Mouse (Mus musculus) cerebral cortex, adult 2 months (tissue): ENCODE measurements around the gene Efcab11.

Experiments
- WGBS: fragments of 180-500 bp; shearing (Covaris S2); methylation state at CpG from one replicate; pipeline ENCODE4 v1.1.7; 2018; 5-methylcytosine and 5-hydroxymethylcytosine counted together

Gene Efcab11

DNA sequence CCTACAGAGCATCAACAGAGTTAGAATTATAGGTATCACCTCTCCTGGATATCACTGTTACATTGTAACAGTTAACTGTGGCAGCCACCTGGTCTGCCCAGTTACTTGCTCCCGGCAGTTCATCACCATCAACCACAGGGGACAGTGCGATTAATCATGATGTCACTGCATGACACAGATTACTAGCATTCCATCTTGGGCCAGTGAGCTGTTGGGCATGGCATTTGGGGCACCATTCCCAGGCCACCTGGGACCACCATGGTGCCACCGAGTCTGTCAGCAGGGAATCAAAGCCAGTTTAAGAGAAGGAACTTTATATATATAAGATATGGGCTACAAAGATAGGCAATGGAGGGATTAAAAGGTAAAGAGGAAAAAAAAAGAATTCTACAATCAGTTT is 134.8 kb downstream of the Efcab11 start:
- 90% methylated on average over 3 of the region's 3 CpGs for WGBS

GRCm38 (mm10) chr12:99741631-99742030 is 142.6 kb downstream of the Efcab11 start:
- WGBS: 73% methylated on average over 8 of the region's 8 CpGs

DNA sequence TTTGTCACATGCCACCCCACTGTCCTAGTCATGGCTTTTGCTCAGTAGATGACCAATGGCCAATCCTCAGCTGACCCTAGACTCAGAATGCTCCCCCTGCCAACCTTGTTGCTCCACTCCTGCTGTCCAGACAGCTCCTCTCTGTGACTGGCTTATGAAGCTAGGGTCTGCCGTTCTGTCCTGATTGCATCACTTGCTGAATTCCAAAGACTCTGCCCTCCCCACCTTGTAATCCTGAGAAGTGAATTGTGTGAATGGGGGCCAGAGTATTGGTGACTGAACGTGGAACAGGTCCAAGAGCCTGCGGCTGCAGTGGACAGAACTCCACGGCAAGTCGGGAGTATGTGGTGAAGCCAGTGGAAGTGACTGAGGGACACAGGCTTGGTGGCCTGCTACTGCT is 145.0 kb downstream of the Efcab11 start:
- 70% methylated on average over 5 of the region's 5 CpGs for WGBS

DNA sequence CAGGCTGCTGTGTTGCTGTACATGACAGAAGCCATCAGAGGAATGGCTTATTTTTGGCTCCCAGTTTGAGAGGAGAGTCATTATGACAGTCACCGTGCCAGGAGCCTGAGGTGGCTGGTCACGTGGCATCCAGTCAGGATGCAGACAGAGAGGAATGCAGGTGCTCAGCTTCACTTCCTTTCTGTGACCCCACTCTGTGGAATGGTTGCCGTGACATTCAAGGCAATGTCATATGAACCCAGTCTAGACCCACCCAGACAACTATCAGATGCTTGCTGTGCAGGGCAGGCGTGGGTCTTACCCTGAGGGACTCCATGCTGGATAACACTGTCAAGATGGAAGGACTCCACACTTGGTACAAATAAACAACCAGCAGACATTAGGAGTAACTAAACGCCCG is 146.0 kb downstream of the Efcab11 start:
- 90% methylated on average over 6 of the region's 6 CpGs for WGBS

DNA sequence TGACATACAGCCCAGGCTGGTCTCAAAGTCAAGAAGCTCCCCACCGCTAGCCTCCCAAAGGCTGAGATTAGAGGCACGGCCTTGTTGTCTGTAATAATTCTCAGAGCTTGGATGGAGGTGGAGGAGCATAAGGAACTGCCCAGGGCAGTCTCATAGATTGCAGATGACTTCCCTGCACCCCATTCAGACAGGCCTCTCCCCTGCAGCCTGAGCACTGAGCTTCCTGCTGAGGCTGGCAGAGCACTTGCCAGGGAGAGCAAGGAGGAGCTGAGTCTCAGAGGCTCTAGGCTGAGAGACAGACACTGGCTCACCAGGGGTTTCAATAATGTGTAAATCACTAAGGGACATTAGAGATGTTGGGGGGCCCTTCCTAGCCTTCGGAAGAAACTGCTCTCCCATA is 147.3 kb downstream of the Efcab11 start:
- WGBS: 91% methylated on average over 3 of the region's 3 CpGs

DNA sequence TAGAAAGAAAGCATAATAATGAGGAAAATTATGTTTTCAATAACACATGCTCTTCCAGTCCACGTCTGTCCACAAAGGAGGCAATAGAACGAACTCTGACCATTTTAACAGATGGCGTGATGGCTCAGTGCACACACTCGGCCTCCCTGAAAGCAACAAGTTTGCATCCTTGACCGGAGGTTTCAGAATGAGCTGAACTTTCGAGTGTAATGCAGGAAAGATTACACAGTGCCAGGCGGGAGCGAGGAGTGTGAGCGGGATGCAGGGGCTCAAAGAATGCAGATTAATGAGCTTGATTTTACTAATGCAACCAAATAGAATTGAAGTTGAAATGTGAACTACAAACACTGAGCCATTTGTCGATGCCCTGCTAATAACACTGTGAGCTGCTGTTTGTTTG is 149.1 kb downstream of the Efcab11 start:
- WGBS: 66% methylated on average over 10 of the region's 10 CpGs

DNA sequence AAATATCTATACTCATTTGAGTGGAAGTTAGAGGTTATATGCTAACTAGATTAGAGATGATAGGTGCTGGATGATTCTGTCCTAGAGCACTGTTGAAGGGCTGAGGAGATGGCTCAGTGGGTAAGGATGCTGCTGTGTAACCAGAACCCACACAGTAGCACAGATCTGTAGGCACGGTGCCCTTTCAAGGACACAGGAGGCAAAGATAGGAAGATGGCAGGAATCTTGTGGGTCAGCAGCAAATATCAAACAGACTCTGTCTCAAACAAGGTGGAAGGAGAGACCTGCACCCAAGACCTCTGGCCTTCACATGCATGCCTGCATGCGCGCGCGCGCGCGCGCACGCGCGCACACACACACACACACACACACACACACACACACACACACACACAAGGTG is 160.0 kb downstream of the Efcab11 start:
- WGBS: 98% methylated on average over 12 of the region's 12 CpGs

- 58% methylated on average over 8 of the region's 8 CpGs for WGBS
Measured at GRCm38 (mm10) chr12:99723791-99724190, 160.4 kb downstream of the Efcab11 start.

GRCm38 (mm10) chr12:99721318-99721717 is 162.9 kb downstream of the Efcab11 start:
- 49% methylated on average over 10 of the region's 10 CpGs for WGBS

GRCm38 (mm10) chr12:99719777-99720176 is 164.5 kb downstream of the Efcab11 start:
- 66% methylated on average over 11 of the region's 11 CpGs for WGBS

GRCm38 (mm10) chr12:99718161-99718560 is 166.1 kb downstream of the Efcab11 start:
- WGBS: 99% methylated on average over 2 of the region's 2 CpGs

- 50% methylated on average over 8 of the region's 8 CpGs for WGBS
Measured at GRCm38 (mm10) chr12:99716038-99716610, 168.1 kb downstream of the Efcab11 start.

DNA sequence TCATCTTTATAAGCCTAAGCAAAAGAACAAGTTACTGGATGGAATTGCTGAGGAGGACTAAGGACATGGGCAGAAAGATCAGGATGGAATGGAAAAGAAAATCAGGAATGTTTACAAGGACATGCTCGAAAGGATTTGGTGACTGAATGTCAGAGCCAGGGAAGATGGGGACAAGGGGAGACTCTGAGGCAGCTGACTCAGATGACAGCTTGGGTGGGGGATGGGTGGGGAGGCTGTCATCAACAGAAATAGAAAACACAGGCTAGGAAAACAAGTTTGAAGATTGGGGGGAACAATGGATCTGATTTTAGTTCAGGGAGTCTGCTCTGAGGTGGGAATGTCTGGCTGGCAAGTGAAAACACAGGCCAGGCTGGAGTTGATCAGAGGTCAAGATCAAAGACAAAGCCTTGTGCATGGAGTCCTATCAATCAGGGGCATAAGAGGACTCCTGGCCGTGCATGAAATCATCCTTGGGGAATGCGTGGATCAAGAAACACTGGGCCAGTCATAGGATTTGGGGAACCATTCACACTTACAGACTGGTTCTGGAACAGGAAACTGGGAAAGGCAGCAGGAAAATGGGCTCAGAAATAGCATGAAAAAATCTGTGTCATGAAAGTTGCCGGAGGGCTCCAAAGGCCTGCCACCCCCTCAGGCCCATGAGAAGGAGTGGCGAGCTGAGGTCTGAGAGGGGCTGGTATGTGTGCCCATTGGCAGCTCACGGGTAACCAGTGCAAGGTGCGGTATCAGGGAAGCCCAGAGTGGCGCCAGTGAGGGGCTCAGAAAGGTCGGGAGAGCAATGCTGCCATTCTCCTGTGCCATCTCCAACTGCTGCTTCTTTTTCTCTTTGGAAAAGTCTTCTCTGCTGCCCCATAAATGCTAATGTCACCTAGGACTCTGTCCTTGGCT is 168.9 kb downstream of the Efcab11 start:
- whole genome bisulfite sequencing: 59% methylated on average over 9 of the region's 9 CpGs

DNA sequence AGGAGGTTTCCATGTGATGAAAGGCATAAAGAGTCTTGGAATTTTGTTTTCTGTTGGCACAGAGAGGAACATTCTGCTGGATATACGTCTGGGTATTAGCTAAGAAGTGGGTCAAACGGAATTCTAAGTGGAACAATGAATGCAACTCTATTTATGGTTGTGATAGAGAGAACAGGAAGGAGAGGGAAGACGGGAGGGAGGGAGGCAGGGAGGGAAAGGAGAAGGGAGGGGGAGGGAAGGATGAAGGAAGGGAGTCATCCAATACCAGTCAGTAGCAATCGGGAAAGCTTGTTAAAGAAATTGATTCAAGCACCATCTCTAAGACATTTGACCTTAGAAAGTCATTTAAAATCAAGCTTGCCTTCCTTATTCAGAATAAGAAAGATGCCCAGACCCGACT is 172.0 kb downstream of the Efcab11 start:
- WGBS: 44% methylated on average over 5 of the region's 5 CpGs

DNA sequence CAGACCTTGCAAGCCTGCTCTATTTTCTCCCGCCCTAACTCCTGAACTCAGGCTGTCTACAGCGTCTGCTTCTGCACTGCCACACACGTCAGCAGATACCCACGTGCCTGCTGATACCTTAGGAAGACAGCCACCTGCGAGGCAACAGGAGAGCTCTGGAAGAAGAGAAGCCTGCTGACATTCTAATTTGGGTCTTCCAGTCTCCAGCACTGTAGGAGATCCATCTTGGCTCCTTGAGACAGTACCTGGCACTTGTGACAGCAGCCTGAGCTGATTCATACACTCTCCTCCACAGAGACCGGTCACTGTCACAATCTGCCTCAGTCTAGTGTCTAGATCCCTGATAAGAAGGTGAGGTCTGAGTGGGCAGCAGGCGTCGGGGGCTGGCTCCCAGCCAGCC is 182.0 kb downstream of the Efcab11 start:
- WGBS: 85% methylated on average over 8 of the region's 8 CpGs

- 59% methylated on average over 7 of the region's 7 CpGs for WGBS
Measured at GRCm38 (mm10) chr12:99700380-99700779, 183.9 kb downstream of the Efcab11 start.

- WGBS: 93% methylated on average over 5 of the region's 5 CpGs
Measured at GRCm38 (mm10) chr12:99699379-99700023, 184.7 kb downstream of the Efcab11 start.

GRCm38 (mm10) chr12:99694066-99694465 is 190.2 kb downstream of the Efcab11 start:
- 87% methylated on average over 3 of the region's 3 CpGs for WGBS

- 58% methylated on average over 6 of the region's 6 CpGs for WGBS
Measured at GRCm38 (mm10) chr12:99686418-99686992, 197.7 kb downstream of the Efcab11 start.

DNA sequence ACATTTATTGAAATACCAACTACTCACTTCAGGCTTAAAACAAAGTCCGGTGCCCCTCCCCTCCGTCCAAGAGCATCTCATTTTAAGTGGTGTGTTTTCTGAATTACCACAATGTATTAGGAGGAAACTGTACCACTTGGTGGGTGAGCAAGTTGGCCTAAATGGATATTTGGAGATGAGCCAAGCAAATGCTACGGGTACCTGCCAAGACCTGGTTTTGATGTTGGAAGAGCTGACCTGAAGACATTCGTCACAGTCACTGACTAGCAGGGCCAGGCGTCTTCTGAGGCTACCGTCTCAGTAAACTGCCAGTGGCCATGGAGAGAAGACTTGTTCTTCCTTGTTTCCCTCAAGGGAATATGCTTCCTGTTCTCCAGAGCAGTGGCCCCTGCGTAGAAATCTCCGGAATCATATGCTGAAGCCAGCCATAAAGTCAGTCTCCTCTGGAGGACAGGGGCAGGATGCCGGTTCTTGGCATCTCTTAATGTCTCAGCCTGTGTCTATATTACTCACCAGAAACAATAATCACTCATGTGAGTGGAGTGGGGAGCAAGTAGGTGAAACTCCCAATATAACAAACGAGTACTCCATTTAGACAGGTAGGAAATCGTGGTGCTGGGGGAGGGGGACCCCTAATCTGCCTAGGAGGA is 198.7 kb downstream of the Efcab11 start:
- 76% methylated on average over 11 of the region's 11 CpGs for WGBS

DNA sequence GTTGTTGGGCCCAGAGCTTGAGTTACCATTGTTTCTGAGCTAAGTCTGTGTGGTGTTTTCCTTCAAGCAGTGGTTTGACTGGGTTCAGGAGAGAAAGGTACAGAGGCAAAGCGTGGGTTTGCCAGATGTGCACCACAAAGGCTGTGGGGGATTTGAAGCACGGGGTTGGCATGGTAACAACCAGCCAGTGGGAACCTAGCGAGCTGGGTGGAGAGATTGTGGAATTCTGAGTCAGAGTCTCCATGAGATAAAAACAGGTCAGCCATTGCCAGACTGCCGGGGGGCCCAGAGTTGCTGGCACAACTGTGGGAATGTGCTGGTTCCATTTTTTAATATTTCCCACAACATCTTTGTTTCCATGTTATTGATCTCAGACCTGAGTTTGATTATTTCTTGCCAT is 202.6 kb downstream of the Efcab11 start:
- WGBS: 72% methylated on average over 4 of the region's 4 CpGs

DNA sequence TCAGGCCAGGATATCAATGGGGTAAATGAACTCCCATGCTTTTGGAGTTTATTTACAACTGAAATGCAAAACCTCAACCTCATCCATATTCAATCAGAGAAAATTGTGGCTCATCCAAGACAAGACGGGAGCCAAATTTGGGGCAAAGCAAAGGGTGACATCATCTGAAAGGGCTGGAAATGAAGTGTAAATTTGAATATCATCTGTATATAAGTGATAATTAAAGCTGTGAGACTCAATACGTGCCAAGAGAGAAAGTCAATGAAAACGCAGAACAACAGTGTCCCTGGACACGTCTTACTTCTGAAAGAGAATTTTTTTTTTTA is 212.4 kb downstream of the Efcab11 start:
- 28% methylated on average over 4 of the region's 4 CpGs for WGBS
